Mouse (Mus musculus) limb, embryonic 11.5 days (tissue): ENCODE results near the gene Ms4a6c. TPM values are rescaled to one million over a fixed set of nuclear protein-coding genes. Genes with fewer than 3 reads are reported as not detected.
"Not testable (repeated sequence)": the region's sequence is repeated elsewhere in the genome, so short reads cannot be mapped to it uniquely, and the experiment has no call there.

Experiments used
- ATAC-seq: fragments of 200-750 bp; cut with Nextera tagmentation; 2 replicates; pipeline ENCODE4 v1.8.0; 2017; ENCODE audit warnings: low read depth; ENCODE audit not compliant: insufficient number of reproducible peaks, low FRiP score, low TSS enrichment
- DNase-seq: peaks from one replicate; pipeline ENCODE4 v3.0.0-alpha.2; 2015; ENCODE audit warnings: low spot score
- H3K27ac ChIP-seq: fragments of 300-500 bp; sonication (generic); replicated peaks from 2 replicates; pipeline ENCODE4 v1.5.1; 2014; ENCODE audit warnings: low read depth, mild to moderate bottlenecking, low read length
- H3K27me3 ChIP-seq: fragments of 300-500 bp; sonication (generic); 2 replicates; pipeline ENCODE4 v1.6.1; 2014; ENCODE audit warnings: mild to moderate bottlenecking, low read length, mixed read lengths; ENCODE audit not compliant: control insufficient read depth, insufficient read depth
- H3K36me3 ChIP-seq: fragments of 300-500 bp; sonication (generic); 2 replicates; pipeline ENCODE4 v1.6.1; 2014; ENCODE audit warnings: mild to moderate bottlenecking, low read length, moderate library complexity, mixed read lengths; ENCODE audit not compliant: control insufficient read depth, insufficient read depth
- H3K4me1 ChIP-seq: fragments of 300-500 bp; sonication (generic); 2 replicates; pipeline ENCODE4 v1.6.1; 2014; ENCODE audit warnings: low read length, mixed read lengths; ENCODE audit not compliant: control insufficient read depth, insufficient read depth
- H3K4me2 ChIP-seq: fragments of 300-500 bp; sonication (generic); 2 replicates; pipeline ENCODE4 v1.6.1; 2014; ENCODE audit warnings: low read depth, mild to moderate bottlenecking, moderate library complexity; ENCODE audit not compliant: severe bottlenecking
- H3K4me3 ChIP-seq: fragments of 300-500 bp; sonication (generic); 2 replicates; pipeline ENCODE4 v1.5.1; 2014; ENCODE audit warnings: low read depth, low read length
- H3K9ac ChIP-seq: fragments of 300-500 bp; sonication (generic); 2 replicates; pipeline ENCODE4 v1.6.1; 2014; ENCODE audit warnings: mild to moderate bottlenecking, low read length
- H3K9me3 ChIP-seq: fragments of 300-500 bp; sonication (generic); 2 replicates; pipeline ENCODE4 v1.6.1; 2016; ENCODE audit warnings: low read length; ENCODE audit not compliant: control insufficient read depth
- WGBS: fragments of 180-500 bp; shearing (Covaris S2); extraction: QIAGEN DNeasy Blood & Tissue Kit; methylation state at CpG from one replicate; pipeline ENCODE4 v1.1.7; 2014; 5-methylcytosine and 5-hydroxymethylcytosine counted together
- polyA plus RNA-seq: library from polyadenylated mRNA; unstranded; fragments of >200 nt; fragmentation: Nextera tagmentation; extraction: Ambion mirVana; gene quantifications from 2 replicates; pipeline ENCODE4 v1.2.1, GENCODE M21; 2014

Ms4a6c gene
- 1.2 and 1.6 TPM in 2 replicates for polyA plus RNA-seq

DNA sequence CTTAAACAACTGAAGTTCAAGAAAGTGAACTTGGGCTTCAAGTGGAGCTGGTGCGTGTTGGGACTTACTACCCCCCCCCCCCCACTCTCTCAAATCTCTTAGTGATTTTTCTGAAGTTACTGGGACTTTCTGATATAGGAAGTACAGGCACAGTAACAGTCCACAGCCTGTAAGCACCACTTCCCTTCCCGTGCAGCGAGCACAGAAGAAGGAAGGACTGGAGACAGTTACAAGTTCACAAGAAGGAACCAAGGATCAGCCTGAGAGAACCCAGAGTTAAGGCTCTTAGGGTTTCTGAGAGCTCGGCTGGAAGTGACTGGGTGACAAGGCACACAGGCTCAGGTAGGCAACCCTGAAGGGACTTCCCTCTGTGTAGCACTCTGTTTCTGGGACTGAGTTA lies at the start of gene Ms4a6c:
TSS of gene Ms4a6c (plus strand) at position 152 of the 400 bp plus-strand sequence.
- not testable (repeated sequence) for H3K9ac ChIP-seq, H3K36me3 ChIP-seq, H3K9me3 ChIP-seq, ATAC-seq, DNase-seq, H3K27me3 ChIP-seq, H3K27ac ChIP-seq, H3K4me3 ChIP-seq, H3K4me2 ChIP-seq, H3K4me1 ChIP-seq
- 79% methylated on average over 4 of the region's 4 CpGs for WGBS

DNA sequence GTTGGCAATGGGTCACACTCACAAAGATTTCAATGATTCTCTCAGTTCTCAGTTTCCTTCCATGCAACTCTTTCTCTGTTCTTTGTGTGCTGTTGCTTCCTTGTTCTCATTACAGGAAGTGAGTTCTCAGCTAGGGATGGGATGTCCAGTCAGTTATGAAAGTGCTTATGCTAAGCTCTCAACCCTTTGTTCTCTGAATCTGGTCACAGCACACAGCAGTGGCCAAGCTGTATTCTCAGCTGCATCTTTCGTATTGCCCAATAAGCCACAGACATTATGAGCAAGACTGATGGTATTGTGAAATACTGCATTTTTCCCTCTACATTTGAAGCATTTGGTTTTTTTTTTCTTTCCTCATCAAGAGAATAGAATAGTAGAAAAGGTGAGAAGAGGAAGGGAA lies 38.0 kb upstream of the Ms4a6c start:
- 78% methylated on average over 1 of the region's 1 CpGs for WGBS
- H3K4me3 ChIP-seq, H3K9ac ChIP-seq, H3K27me3 ChIP-seq, H3K9me3 ChIP-seq, ATAC-seq, H3K4me2 ChIP-seq, H3K36me3 ChIP-seq, H3K27ac ChIP-seq, DNase-seq, H3K4me1 ChIP-seq: not testable (repeated sequence)

DNA sequence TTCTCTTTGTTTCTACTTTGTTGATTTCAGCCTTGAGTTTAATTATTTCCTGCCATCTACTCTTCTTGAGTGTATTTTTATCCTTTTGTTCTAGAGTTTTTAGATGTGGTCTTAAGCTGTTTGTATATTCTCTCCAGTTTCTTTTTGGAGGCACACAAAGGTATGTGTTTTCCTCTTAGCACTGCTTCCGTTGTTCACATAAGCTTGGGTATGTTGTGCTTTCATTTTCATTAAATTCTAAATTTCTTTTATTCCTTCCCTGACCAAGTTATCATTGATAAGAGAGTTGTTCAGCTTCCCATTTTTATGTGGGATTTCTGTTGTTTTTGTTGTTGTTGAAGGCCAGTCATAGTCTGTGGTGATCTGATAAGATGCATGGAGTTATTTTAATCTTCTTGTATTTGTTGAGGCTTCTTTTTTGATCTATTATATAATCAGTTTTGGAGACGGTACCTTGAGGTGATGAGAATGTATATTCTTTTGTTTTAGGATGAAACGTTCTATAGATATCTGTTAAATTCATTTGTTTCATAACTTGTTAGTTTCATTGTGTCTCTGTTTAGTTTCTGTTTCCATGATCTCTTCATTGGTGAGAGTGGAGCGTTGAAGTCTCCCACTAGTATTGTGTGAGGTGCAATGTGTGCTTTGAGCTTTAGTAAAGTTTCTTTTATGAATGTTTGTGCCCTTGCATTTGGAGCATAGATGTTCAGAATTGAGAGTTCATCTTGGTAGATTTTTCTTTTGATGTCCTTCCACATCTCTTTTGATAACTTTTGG lies 33.9 kb upstream of the Ms4a6c start:
- 91% methylated on average over 4 of the region's 4 CpGs for WGBS
- no peak overlapping the region for H3K4me2 ChIP-seq

DNA sequence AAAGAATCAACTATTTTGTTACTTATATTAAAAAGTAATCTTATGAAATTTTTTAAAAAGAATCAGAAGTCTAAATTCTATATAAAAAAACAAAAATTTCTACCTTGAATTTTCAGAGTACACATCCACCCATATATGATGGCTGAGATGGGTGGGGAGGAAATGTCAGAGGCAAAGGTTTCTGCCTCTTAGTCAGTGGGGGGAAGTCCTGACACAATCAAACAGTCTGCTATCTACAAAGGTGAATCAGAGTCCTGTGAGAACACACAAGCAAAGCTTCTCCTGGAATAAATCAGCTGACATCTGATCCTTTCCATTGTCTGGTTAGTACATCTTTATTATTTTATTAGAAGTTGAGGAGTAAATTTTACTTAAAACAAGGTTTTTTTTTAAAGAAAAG lies 25.8 kb upstream of the Ms4a6c start, which contains the start of gene Ms4a4b:
TSS of gene Ms4a4b (plus strand) at position 216 of the 400 bp plus-strand sequence.
- H3K27ac ChIP-seq: no peak within 1 kb of the TSS
- no peak within 1 kb of the TSS for H3K4me3 ChIP-seq
- H3K9ac ChIP-seq: no peak within 1 kb of the TSS
- DNase-seq (no peak), ATAC-seq (no peak)
- no peaks in the 10 kb centered on the region for H3K36me3 ChIP-seq
- H3K9me3 ChIP-seq: no peaks in the 10 kb centered on the region
- H3K4me2 ChIP-seq: no peak within 1 kb of the TSS
- H3K4me1 ChIP-seq: no peaks in the 10 kb centered on the region
- no peaks in the 10 kb centered on the region for H3K27me3 ChIP-seq

More for the DNA sequence above, 33.9 kb upstream of the Ms4a6c start:
- H3K9me3 ChIP-seq: no peaks in the 10 kb centered on the region
- H3K27ac ChIP-seq: no peak overlapping the region
- ATAC-seq (no peak), DNase-seq (no peak)
- no peak overlapping the region for H3K9ac ChIP-seq
- no peaks in the 10 kb centered on the region for H3K27me3 ChIP-seq
- no peak overlapping the region for H3K4me3 ChIP-seq
- H3K36me3 ChIP-seq: no peaks in the 10 kb centered on the region
- H3K4me1 ChIP-seq: no peaks in the 10 kb centered on the region

DNA sequence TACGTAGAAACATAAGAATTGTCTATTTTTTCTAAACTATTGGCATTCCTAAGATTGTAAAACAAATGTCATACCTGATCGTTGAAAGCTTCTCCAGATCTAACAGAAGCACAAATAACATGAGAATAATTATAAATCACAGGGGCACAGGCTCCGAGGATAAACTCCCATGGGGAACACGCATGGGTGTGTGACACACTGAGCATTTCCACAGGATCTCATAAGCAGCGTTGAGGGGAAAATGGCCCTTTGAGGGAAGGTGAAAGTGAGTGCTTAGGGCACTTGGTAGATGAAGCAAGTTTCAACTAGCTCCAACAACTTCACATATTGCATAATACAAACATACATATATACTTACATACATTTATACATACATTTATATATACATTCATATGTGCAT lies 25.2 kb upstream of the Ms4a6c start:
- 85% methylated on average over 5 of the region's 5 CpGs for WGBS
- H3K27me3 ChIP-seq: no peaks in the 10 kb centered on the region
- ATAC-seq (no peak), DNase-seq (no peak)
- no peaks in the 10 kb centered on the region for H3K4me1 ChIP-seq
- no peak overlapping the region for H3K27ac ChIP-seq
- no peaks in the 10 kb centered on the region for H3K9me3 ChIP-seq
- no peak overlapping the region for H3K4me3 ChIP-seq
- H3K9ac ChIP-seq: no peak overlapping the region
- no peak overlapping the region for H3K4me2 ChIP-seq
- no peaks in the 10 kb centered on the region for H3K36me3 ChIP-seq

DNA sequence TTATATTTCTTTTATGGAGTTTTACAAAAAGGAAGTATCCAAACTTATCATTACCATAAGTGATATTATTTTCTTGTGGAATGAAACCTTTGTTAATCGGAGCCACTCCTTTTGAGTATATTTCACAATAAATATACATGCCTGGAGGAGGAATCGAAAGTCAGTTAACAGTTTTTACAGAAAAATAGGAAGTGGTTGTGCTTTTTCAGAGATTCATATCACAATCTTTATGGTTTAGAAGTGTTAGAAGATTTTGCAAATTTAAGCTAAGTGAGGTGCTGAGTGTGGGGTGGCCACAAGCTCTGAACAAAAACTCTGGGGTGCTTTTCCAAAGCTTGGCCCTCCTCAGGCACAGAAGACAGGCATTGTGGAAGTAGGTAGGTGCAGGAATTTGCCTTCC lies 21.9 kb upstream of the Ms4a6c start:
- H3K4me3 ChIP-seq: no peak overlapping the region
- H3K4me1 ChIP-seq: no peaks in the 10 kb centered on the region
- DNase-seq (no peak), ATAC-seq (no peak)
- H3K36me3 ChIP-seq: no peaks in the 10 kb centered on the region
- no peak overlapping the region for H3K4me2 ChIP-seq
- WGBS: 91% methylated on average over 2 of the region's 2 CpGs
- no peak overlapping the region for H3K27ac ChIP-seq
- H3K9me3 ChIP-seq: no peaks in the 10 kb centered on the region
- no peaks in the 10 kb centered on the region for H3K27me3 ChIP-seq
- H3K9ac ChIP-seq: no peak overlapping the region

DNA sequence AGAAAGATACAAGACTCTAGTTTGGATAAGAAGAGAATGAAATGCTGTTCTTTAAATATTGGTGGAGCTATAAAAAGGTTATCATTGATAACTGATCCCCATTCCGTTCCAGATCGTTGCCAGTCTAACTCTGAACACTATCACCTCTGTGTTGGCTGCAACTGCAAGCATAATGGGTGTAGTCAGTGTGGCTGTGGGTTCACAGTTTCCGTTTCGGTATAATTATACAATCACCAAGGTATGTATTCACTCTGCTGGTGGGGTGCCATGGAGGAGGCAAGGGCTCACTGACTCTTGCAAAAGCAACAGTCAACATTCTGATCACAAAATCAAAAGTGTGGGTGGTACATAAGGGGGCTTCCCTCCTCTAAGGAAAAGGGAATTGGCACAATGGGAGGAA lies 10.1 kb upstream of the Ms4a6c start:
- DNase-seq, H3K4me1 ChIP-seq, H3K4me3 ChIP-seq, H3K27me3 ChIP-seq, ATAC-seq, H3K27ac ChIP-seq, H3K9ac ChIP-seq, H3K4me2 ChIP-seq, H3K36me3 ChIP-seq, H3K9me3 ChIP-seq: not testable (repeated sequence)
- WGBS: 88% methylated on average over 2 of the region's 4 CpGs

DNA sequence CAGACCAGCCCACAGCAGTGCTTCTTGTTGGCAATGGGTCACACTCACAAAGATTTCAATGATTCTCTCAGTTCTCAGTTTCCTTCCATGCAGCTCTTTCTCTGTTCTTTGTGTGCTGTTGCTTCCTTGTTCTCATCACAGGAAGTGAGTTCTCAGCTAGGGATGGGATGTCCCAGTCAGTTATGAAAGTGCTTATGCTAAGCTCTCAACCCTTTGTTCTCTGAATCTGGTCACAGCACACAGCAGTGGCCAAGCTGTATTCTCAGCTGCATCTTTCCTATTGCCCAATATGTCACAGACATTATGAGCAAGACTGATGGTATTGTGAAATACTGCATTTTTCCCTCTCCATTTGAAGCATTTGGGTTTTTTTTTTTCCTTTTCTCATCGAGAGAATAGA lies 4.4 kb upstream of the Ms4a6c start:
- H3K4me2 ChIP-seq, H3K4me1 ChIP-seq, H3K9ac ChIP-seq, H3K27ac ChIP-seq, H3K9me3 ChIP-seq, H3K4me3 ChIP-seq, DNase-seq, ATAC-seq, H3K27me3 ChIP-seq, H3K36me3 ChIP-seq: not testable (repeated sequence)
- 67% methylated on average over 1 of the region's 1 CpGs for WGBS

DNA sequence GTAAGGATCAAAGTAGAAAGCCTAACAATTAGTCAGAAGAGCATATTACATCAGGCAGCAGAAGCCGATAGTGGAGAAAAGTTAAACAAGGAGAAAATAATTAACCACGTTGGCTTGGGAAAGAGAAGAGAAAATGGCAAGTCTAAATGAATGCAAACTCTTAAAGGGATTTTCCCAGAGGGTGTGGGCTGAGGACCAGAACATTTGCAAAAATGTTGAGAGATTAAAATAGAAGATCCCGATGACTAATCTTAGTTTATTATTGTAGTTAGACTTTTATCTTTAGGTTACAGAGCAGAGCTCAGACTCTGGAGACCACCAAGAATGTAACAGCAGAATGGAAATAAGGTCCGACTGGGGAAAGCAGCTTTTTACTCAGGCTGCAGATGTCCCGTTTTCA lies 2.7 kb upstream of the Ms4a6c start:
- H3K4me3 ChIP-seq: no peak overlapping the region
- H3K36me3 ChIP-seq: no peaks in the 10 kb centered on the region
- H3K4me1 ChIP-seq: no peaks in the 10 kb centered on the region
- no peak for DNase-seq
- H3K9me3 ChIP-seq: no peaks in the 10 kb centered on the region
- no peak for ATAC-seq
- WGBS: 76% methylated on average over 5 of the region's 5 CpGs
- no peak overlapping the region for H3K27ac ChIP-seq
- no peak overlapping the region for H3K9ac ChIP-seq
- no peak overlapping the region for H3K4me2 ChIP-seq
- H3K27me3 ChIP-seq: no peaks in the 10 kb centered on the region
